ENCODE assay signal across 8 mouse cellular contexts in genomic region chr16:57606444-57607227, GRCm38 (mm10). TPM values are rescaled to one million over a fixed set of nuclear protein-coding genes. Genes with fewer than 3 reads are reported as not detected.
DNase-seq lines count a peak whose midpoint lies in the region; ATAC-seq lines count a peak whose summit lies in the region.

Gene Cmss1 (minus strand): TSS chr16:57606864.

- peaks cover 5% of the 10 kb centered on the region for H3K4me1 ChIP-seq in hindbrain, embryonic 12.5 days

- no peaks in the 10 kb centered on the region for H3K36me3 ChIP-seq in hindbrain, embryonic 12.5 days

- H3K4me2 ChIP-seq in hindbrain, embryonic 12.5 days (replicated peaks): peak within 1 kb of the TSS; percentile 80

- DNase-seq in Muller cell, postnatal 12 days (ENCODE audit: inconsistent ontology term): peak; percentile 90
- peak; percentile 74 for DNase-seq in cerebellum, adult 9-11 months
- peak; percentile 27 to 85 for DNase-seq in frontal cortex, adult 2 months (ENCODE audit: extremely low spot score in 1 of 2, low spot score in 1 of 2)
- DNase-seq in layer of hippocampus, postnatal 14 days (ENCODE audit: low spot score in 2 of 2): peak; percentile 77 to 80
- peak; percentile 87 for DNase-seq in lung, postnatal 14 days
- DNase-seq in retina, adult 2 months (ENCODE audit: low read depth, low spot score): peak; percentile 68
- DNase-seq in thymus, postnatal 36 days: peak; percentile 82 to 83

- peak within 1 kb of the TSS; percentile 66 for H3K27ac ChIP-seq in hindbrain, embryonic 12.5 days

- no peaks in the 10 kb centered on the region for H3K27me3 ChIP-seq in hindbrain, embryonic 12.5 days

- WGBS in hindbrain, embryonic 12.5 days: under 1% methylated on average over 64 of the region's 64 CpGs

- H3K4me3 ChIP-seq in hindbrain, embryonic 12.5 days: peak within 1 kb of the TSS; percentile 87

- no peaks in the 10 kb centered on the region for H3K9me3 ChIP-seq in hindbrain, embryonic 12.5 days (replicated peaks)

- peak; percentile 94 for ATAC-seq in hindbrain, embryonic 12.5 days (ENCODE audit: low FRiP score)

- peak within 1 kb of the TSS; percentile 72 for H3K9ac ChIP-seq in hindbrain, embryonic 12.5 days

RNA-seq across cellular contexts. Expression of gene Cmss1, which starts in this region (rescaled TPM):
- 8.8 and 9.5 TPM in 2 replicates for polyA plus RNA-seq in frontal cortex, adult 2 months (2012; rRNA removed)
- polyA plus RNA-seq in hindbrain, embryonic 12.5 days (2016; fragmentation: Nextera tagmentation; extraction: Ambion mirVana): 37.1 and 40.5 TPM in 2 replicates
- total RNA-seq in layer of hippocampus, postnatal 14 days (2021): 10 to 100 TPM; 15.9 to 16.1 TPM

Comparison
In these comparisons a context has a peak if more than half of its experiments do, and no peak if none do; other contexts are left out.
1. Peak in every context shown above with its lines: DNase-seq, ATAC-seq, H3K4me3 ChIP-seq and H3K27ac ChIP-seq.